Mouse (Mus musculus) small intestine, adult 2 months (tissue): ENCODE results near the gene Clcf1.

Source experiments
- CTCF ChIP-seq: fragments of 200-500 bp; IDR thresholded peaks from 2 replicates; pipeline ENCODE4 v1.5.1; 2012; ENCODE audit warnings: low read depth, mild to moderate bottlenecking, control low read depth, inconsistent platforms, low read length, moderate library complexity, mixed read lengths; ENCODE audit not compliant: insufficient replicate concordance, insufficient read length; ENCODE audit errors: extremely low read depth
- POLR2A ChIP-seq: fragments of 200-500 bp; IDR thresholded peaks from 2 replicates; pipeline ENCODE4 v1.6.1; 2012; ENCODE audit warnings: low read depth, mild to moderate bottlenecking, control low read depth, inconsistent platforms, low read length, moderate library complexity

DNA sequence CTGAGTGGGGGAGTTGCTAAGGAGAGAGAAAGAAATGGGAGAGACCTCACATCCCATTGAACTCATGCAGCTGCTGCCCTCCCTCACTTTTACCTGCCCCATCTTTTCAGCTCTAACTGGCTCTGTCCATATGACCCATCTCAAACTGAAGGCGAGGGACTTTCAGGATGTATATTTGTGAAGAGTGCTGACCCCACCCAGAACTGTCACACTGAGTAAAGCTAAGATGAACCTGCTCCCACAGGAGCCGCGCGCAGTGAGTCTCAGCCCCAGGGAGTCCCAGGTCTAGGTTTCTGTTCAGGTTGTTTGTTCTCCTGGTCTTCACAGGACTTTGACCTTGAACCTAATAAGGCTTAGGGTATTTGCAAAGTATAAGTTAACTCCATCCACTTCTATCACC is 14.9 kb downstream of the Clcf1 start:
- no peak for TF ChIP-seq POLR2A
- no peak for TF ChIP-seq CTCF
